Mouse (Mus musculus) ES-CJ7 (cell line): ENCODE data around the gene Vangl1.

Experiments
- DNase-seq: peaks from one replicate; pipeline ENCODE4 v3.0.0; 2011; ENCODE audit warnings: low read depth, low spot score

The Vangl1 gene

DNA sequence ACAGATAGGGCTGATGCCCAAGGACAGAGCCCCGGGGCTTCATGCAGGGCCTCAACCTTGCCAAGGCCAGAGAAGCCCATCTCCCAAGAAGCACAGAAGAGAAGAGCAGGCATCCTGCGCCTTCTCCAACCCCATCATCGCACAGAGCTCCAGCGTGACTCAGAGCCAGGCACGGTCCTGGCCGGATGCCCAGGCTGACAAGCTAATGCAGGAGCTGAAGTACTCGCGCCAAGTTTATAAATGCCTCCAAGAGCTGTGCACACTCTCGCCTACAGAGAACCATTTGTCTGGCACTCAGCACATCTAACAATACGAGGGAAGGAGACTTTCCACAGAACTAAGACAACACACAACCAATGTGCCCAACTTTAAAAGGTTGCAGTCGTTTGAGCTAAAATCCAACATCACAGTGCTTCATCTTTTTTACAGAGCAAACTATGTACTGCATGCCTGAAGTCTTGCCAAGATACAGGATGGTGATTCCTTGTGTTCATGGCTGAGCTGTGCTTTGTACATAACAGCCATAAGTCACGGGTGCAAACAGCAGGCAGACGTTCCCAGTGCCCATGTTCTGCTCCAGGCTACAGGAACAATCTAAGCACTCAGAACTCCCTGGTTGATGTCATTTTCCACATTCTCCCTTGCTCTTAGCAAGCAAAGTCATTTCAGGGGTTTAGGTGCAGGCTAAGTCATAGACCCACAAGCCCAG is 35.1 kb downstream of the Vangl1 start:
- DNase-seq: no peak

- peak; percentile 97 for DNase-seq
Measured at GRCm38 (mm10) chr3:102167555-102168210, 36.8 kb downstream of the Vangl1 start.

GRCm38 (mm10) chr3:102166794-102167193 is 37.7 kb downstream of the Vangl1 start:
- DNase-seq: no peak

GRCm38 (mm10) chr3:102166287-102166620 is 38.2 kb downstream of the Vangl1 start:
- peak; percentile 71 for DNase-seq

- DNase-seq: peak; percentile 72
Measured at GRCm38 (mm10) chr3:102165536-102166286, 38.8 kb downstream of the Vangl1 start.

- DNase-seq: peak; percentile 87
Measured at GRCm38 (mm10) chr3:102164911-102165310, 39.6 kb downstream of the Vangl1 start.

- peak; percentile 48 for DNase-seq
Measured at GRCm38 (mm10) chr3:102163861-102164260, 40.6 kb downstream of the Vangl1 start.

- DNase-seq: peak; percentile 59
Measured at GRCm38 (mm10) chr3:102159423-102160325, 44.8 kb downstream of the Vangl1 start.

GRCm38 (mm10) chr3:102158759-102159422 is 45.6 kb downstream of the Vangl1 start:
- peak; percentile 80 for DNase-seq

GRCm38 (mm10) chr3:102157652-102158051 is 46.8 kb downstream of the Vangl1 start:
- no peak for DNase-seq

DNA sequence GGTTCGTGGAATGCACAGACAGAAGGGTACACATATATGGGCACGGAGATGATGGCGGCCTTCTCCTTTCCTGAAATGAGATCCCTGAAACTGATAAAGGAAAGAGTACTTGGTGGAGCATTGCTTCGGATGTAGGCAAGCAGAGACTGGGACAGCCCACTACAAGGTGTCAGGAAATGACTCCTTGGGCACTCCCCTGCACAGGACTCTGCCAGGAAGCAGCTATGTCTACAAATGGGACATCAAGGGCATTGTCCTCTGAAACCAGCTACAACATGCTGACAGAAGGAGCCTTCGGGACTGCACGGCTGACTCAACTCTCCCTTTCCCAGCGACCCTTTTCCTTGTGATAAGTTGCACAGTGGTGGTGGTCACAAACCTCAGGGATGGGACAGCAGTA is 47.8 kb downstream of the Vangl1 start:
- DNase-seq: no peak

DNA sequence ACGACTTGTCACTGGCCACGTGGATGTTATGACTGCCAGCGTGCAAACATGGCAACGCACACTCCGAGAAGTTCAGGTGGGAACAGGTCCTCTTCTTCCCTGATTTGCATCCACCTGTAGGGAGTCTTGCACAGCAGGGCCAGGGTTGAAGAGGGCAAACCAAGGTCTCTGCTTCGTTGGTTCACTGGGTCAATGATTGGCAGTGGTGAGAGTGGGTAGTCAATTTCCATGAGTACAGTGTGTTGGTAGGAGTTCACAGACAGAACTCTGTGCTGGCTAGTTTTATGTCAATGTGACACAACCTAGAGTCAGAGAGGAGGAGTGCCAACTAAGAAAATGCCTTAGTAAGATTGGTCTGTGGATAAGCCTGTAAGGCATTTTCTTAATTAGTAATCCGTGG is 50.4 kb downstream of the Vangl1 start:
- DNase-seq: no peak

GRCm38 (mm10) chr3:102152872-102153271 is 51.6 kb downstream of the Vangl1 start:
- peak; percentile 81 for DNase-seq

- DNase-seq: no peak
Measured at GRCm38 (mm10) chr3:102152471-102152870, 52.0 kb downstream of the Vangl1 start.

DNA sequence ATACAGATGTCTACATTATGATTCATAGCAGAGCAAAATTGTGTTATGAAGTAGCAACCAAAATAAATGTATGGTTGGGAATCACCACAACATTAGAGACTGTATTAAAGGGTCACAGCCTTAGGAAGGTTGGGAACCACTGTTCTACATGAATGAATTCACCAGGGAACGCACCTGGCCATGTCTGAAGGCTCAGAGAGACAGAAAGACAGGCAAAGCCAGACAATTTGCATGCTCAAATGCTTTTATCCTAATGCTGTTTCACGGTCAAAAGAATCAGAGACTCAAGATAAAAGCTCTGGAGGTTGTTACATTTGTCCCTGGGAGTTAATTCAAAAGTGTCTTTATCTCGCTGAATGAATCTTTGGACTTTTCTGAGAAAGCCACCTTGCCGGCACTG is 52.6 kb downstream of the Vangl1 start:
- DNase-seq: no peak

GRCm38 (mm10) chr3:102149941-102150340 is 54.6 kb downstream of the Vangl1 start:
- no peak for DNase-seq

GRCm38 (mm10) chr3:102147189-102147588 is 57.3 kb downstream of the Vangl1 start:
- no peak for DNase-seq

GRCm38 (mm10) chr3:102146428-102146827 is 58.1 kb downstream of the Vangl1 start:
- no peak for DNase-seq

DNA sequence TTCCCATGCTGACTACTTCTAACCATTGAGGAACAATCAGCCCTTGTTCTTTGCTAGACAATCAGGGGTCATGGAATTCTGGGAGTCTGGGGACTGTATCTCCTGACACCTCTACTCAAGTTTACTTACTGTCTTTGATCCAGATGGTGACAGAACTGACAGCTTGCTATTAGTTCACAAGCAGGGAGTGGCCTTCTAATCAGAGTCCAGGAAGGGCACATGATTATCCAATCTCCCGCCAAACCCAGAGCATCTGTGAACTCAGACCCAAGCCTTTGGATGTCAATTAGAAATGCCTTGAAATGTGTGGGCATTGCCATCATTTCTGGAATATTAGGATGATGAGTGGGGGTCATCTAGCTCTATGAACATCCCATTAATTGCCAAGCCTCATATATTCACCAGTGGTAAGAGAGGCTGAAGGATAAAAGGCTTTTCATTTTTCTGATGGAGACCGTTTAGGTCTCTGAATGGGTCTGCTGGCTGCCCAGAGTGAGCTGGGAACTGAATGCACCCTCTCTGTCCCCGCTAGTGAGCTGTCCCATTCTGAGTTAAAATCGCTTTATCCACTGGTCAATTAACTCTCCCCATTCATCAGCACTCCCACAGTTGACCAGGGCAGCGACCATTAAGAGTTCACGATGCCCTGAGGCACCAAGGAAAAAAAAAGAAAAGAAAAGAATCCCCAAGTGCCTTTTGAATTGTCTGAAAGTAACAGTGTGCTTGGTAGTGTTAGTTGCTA is 58.7 kb downstream of the Vangl1 start:
- no peak for DNase-seq

GRCm38 (mm10) chr3:102144401-102144800 is 60.1 kb downstream of the Vangl1 start:
- DNase-seq: no peak
